Mouse (Mus musculus): ENCODE results near the gene Stard13.

Stard13 gene

GRCm38 (mm10) chr5:151061942-151062341 lies 171.7 kb downstream of the Stard13 start:
- intact Hi-C loops (cut with DNase I) = no loop called here

- intact Hi-C loops (cut with DNase I) = no loop called here
Measured at GRCm38 (mm10) chr5:151060476-151060875, 173.2 kb downstream of the Stard13 start.

GRCm38 (mm10) chr5:151059772-151060171 lies 173.9 kb downstream of the Stard13 start:
- intact Hi-C loops (cut with DNase I) = no loop called here

GRCm38 (mm10) chr5:151059352-151059751 lies 174.3 kb downstream of the Stard13 start:
- intact Hi-C loops (cut with DNase I) = no loop called here

- intact Hi-C loops (cut with DNase I) = no loop called here
Measured at GRCm38 (mm10) chr5:151057716-151058115, 175.9 kb downstream of the Stard13 start.

GRCm38 (mm10) chr5:151056920-151057294 lies 176.7 kb downstream of the Stard13 start:
- intact Hi-C loops (cut with DNase I) = no loop called here

GRCm38 (mm10) chr5:151056255-151056919 lies 177.2 kb downstream of the Stard13 start:
- intact Hi-C loops (cut with DNase I) = no loop called here

GRCm38 (mm10) chr5:151055426-151056090 lies 178.1 kb downstream of the Stard13 start:
- intact Hi-C loops (cut with DNase I) = no loop called here

GRCm38 (mm10) chr5:151054743-151055114 lies 178.9 kb downstream of the Stard13 start:
- intact Hi-C loops (cut with DNase I) = no loop called here

- intact Hi-C loops (cut with DNase I) = no loop called here
Measured at GRCm38 (mm10) chr5:151054100-151054742, 179.4 kb downstream of the Stard13 start.

GRCm38 (mm10) chr5:151053190-151053589 lies 180.4 kb downstream of the Stard13 start:
- intact Hi-C loops (cut with DNase I) = no loop called here

GRCm38 (mm10) chr5:151052331-151052730 lies 181.3 kb downstream of the Stard13 start:
- intact Hi-C loops (cut with DNase I) = no loop called here

GRCm38 (mm10) chr5:151047488-151047887 lies 186.1 kb downstream of the Stard13 start:
- intact Hi-C loops (cut with DNase I) = no loop called here

GRCm38 (mm10) chr5:151046917-151047316 lies 186.7 kb downstream of the Stard13 start:
- intact Hi-C loops (cut with DNase I) = no loop called here

- intact Hi-C loops (cut with DNase I) = no loop called here
Measured at GRCm38 (mm10) chr5:151046131-151046530, 187.5 kb downstream of the Stard13 start.

- intact Hi-C loops (cut with DNase I) = no loop called here
Measured at GRCm38 (mm10) chr5:151042911-151043310, 190.7 kb downstream of the Stard13 start.

- intact Hi-C loops (cut with DNase I) = no loop called here
Measured at GRCm38 (mm10) chr5:151037871-151038270, 195.8 kb downstream of the Stard13 start.

GRCm38 (mm10) chr5:151034715-151035512 lies 198.7 kb downstream of the Stard13 start:
- intact Hi-C loops (cut with DNase I) = no loop called here

- intact Hi-C loops (cut with DNase I) = no loop called here
Measured at GRCm38 (mm10) chr5:151028906-151029305, 204.7 kb downstream of the Stard13 start.

- intact Hi-C loops (cut with DNase I) = no loop called here
Measured at GRCm38 (mm10) chr5:151027171-151027570, 206.5 kb downstream of the Stard13 start.

- intact Hi-C loops (cut with DNase I) = no loop called here
Measured at GRCm38 (mm10) chr5:151026069-151026468, 207.6 kb downstream of the Stard13 start.

- intact Hi-C loops (cut with DNase I) = no loop called here
Measured at GRCm38 (mm10) chr5:151024483-151024882, 209.2 kb downstream of the Stard13 start.
